Mouse (Mus musculus): ENCODE results near the gene Sim2. TPM values are rescaled to one million over a fixed set of nuclear protein-coding genes. Genes with fewer than 3 reads are reported as not detected.

The Sim2 gene
- polyA plus RNA-seq, 1 experiment from 2014 or later, result 2.5 TPM

DNA sequence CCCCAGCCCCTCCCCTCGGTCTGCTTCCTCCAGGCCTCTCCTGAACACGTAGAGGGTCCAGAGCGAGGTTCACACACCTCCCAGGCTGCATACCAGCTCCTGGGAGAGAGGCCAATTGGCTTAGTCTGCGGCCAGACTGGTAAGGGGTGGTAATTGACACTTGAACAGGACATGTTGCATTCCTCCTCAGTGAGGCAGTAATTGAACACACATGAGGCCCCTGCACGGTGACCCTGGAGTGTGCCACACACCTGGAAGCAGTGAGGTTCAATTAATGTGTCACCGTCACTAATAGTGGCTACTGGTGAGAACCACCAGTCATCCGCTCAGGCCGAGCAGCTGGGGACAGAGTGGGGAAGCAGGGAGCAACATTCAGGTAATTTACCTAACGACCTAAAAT, 24.9 kb upstream of the Sim2 start:
- Histone ChIP-seq H3K36me3 (no peaks in the 10 kb centered on the region), H3K27me3 (no peaks in the 10 kb centered on the region), H3K9me3 (replicated peaks) (no peaks in the 10 kb centered on the region), H3K4me2 (no peak overlapping the region), H3K4me1 (peaks cover 12% of the 10 kb centered on the region), H3K4me3 (replicated peaks) (no peak overlapping the region), H3K9ac (no peak overlapping the region), H3K27ac (peak overlapping the region; percentile 33; the same call in 1 of the 2 replicates)
- ATAC-seq (replicated peaks; ENCODE audit: low FRiP score), result no peak
- 38% methylated on average over 9 of the region's 9 CpGs for WGBS

DNA sequence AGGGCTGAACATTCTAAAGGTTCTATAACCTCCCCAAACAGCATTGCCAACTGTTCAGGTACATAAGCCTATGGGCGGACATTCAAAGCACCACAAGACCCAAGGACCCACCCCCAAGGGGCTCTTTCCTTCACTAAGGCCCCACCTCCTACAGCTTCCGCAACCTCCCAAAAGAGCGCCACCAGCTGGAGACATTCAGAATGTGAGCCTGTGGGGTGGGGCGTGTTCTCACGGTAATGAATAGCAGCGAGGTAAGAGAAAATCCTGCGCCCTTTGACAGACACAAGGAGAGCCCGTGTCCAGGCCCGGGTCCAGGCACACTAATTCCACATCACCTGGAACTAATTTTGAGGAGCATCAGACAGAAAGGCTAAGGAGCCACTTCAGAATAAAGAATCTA, 20.5 kb upstream of the Sim2 start:
- Histone ChIP-seq H3K4me3 (replicated peaks) (no peak overlapping the region), H3K4me2 (no peak overlapping the region), H3K36me3 (no peaks in the 10 kb centered on the region), H3K4me1 (peaks cover 12% of the 10 kb centered on the region), H3K9me3 (replicated peaks) (no peaks in the 10 kb centered on the region; the same call in 1 of the 2 replicates), H3K9ac (no peak overlapping the region), H3K27ac (no peak overlapping the region), H3K27me3 (no peaks in the 10 kb centered on the region)
- 84% methylated on average over 9 of the region's 9 CpGs for WGBS
- no peak for ATAC-seq (replicated peaks; ENCODE audit: low FRiP score)

DNA sequence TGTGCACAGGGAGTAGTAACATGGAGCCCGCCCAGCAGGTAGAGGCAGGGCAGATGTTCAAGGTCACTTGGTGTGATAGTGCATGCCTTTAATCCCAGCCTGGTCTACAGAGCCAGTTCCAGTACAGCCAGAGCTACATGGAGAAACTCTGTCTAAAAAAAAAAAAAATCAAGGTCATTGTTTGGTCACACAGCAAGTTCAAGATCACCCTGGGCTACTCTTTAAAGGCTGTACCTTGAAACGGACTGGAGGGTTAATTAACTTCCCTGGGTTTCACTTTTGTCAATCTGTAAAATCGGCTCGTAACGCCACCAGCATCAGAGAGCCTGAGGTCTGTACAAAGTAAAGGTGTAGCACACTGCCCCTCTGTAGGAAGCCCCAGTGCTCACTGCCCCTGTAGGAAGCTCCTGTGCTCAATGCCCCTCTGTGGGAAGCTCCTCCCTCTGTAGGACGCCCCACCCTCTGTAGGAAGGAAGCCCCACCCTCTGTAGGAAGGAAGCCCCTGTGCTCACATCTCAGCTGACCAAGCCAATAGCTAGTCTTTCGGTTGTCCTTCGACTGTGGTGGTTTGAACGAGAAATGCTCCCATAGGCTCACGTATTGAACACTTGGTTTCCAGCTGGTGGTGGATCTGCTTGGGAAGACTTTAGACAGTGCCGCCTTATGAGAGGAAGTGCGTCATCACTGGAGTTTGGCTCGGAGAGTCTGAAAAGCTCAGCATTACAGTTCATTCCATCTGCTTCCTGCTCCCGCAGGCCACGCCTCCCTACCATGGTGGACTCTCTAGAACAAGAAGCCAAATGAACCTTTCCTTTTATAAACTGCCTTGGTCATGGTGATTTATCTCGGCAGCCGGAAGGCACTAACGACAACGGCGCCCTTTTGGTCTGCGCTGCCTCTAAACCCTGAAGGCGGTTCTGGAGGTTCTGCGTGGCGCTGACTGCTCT, 18.7 kb upstream of the Sim2 start:
- no peaks in the 10 kb centered on the region for H3K27me3 ChIP-seq
- 64% methylated on average over 24 of the region's 24 CpGs for WGBS
- 0 out of 2 replicates have a peak, but pooled peaks cover 3% of the 10 kb centered on the region for H3K4me1 ChIP-seq
- ATAC-seq (replicated peaks; ENCODE audit: low FRiP score), result 0 out of 2 replicates have a peak, but pooled peaks have one; percentile 62
- H3K4me2 ChIP-seq, result peak overlapping the region; percentile 44
- no peak overlapping the region for H3K9ac ChIP-seq
- H3K9me3 ChIP-seq (replicated peaks), result no peaks in the 10 kb centered on the region; the same call in 1 of the 2 replicates
- 0 out of 2 replicates have a peak overlapping the region, but pooled peaks have one; percentile 28 for H3K27ac ChIP-seq
- H3K4me3 ChIP-seq (replicated peaks), result peak overlapping the region; percentile 12
- H3K36me3 ChIP-seq, result no peaks in the 10 kb centered on the region

DNA sequence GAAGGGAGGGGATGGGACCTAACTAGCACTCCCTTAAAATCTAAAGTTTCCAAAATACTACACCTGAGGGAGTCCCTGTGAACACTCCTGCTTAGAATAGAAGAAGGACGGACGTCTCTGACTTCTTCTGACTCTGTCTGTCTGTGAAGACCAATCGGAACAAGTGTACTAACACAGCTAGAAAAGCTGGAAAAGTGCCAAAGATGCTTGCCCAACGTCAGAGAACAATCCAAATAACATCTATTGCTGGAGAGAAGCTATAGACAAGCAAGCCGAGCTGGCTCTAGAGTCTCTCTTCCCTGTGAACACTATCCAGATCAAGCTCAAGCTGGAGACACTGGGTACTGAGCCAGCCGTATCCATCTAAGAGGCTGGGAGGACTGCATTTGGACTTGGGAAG, 18.0 kb upstream of the Sim2 start:
- Histone ChIP-seq H3K4me1 (0 out of 2 replicates have a peak, but pooled peaks cover 3% of the 10 kb centered on the region), H3K27me3 (no peaks in the 10 kb centered on the region), H3K4me2 (peak overlapping the region; percentile 44; the same call in 1 of the 2 replicates), H3K9ac (no peak overlapping the region), H3K36me3 (no peaks in the 10 kb centered on the region), H3K9me3 (replicated peaks) (no peaks in the 10 kb centered on the region; the same call in 1 of the 2 replicates), H3K4me3 (replicated peaks) (no peak overlapping the region), H3K27ac (0 out of 2 replicates have a peak overlapping the region, but pooled peaks have one; percentile 28)
- ATAC-seq (replicated peaks; ENCODE audit: low FRiP score), result no peak
- 69% methylated on average over 6 of the region's 6 CpGs for WGBS

DNA sequence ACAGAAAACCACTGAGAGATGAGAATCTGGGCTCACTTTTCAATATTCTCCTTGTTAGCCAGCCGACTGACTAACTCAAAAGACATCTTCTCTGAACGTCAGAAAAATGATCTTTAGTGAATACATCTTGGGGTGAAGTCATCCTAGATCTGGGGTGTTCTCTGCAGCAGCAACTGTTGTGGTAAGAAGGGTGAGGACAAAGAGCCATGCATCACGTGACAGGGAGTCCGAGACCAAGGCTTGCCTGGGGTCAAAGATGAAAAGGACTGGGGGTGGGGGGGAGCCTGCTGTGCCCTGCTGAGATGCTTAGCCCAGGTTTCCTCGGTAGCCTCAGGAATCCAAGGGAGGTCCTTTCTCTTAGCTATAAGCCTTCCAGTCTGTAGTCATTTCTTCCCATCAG, 17.5 kb upstream of the Sim2 start:
- no peak overlapping the region for H3K4me3 ChIP-seq (replicated peaks)
- no peak for ATAC-seq (replicated peaks; ENCODE audit: low FRiP score)
- 0 out of 2 replicates have a peak, but pooled peaks cover 3% of the 10 kb centered on the region for H3K4me1 ChIP-seq
- no peak overlapping the region for H3K4me2 ChIP-seq
- H3K9me3 ChIP-seq (replicated peaks), result no peaks in the 10 kb centered on the region; the same call in 1 of the 2 replicates
- H3K36me3 ChIP-seq, result no peaks in the 10 kb centered on the region
- no peak overlapping the region for H3K27ac ChIP-seq
- no peaks in the 10 kb centered on the region for H3K27me3 ChIP-seq
- no peak overlapping the region for H3K9ac ChIP-seq
- WGBS, result 64% methylated on average over 5 of the region's 5 CpGs

DNA sequence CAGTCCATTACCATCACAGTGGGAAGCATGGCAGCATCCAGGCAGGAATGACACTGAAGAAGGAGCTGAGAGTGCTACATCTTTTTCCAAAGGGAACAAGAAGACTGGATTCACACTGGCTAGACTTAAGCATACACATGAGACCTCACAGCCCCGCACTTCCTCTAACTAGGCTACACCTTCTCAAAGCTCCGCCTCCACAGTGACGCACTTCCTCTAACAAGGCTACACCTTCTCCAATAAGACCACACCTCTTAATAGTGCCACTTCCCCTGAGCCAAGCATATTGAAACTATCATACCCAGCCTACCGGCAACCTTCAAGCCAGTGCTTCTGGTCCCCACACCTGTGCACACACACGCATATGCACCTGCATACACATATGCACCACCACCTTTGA, 15.7 kb upstream of the Sim2 start:
- H3K4me1 ChIP-seq, result 0 out of 2 replicates have a peak, but pooled peaks cover 3% of the 10 kb centered on the region
- WGBS, result 94% methylated on average over 5 of the region's 5 CpGs
- no peaks in the 10 kb centered on the region; the same call in 1 of the 2 replicates for H3K9me3 ChIP-seq (replicated peaks)
- H3K27me3 ChIP-seq, result peaks cover 9% of the 10 kb centered on the region
- H3K36me3 ChIP-seq, result no peaks in the 10 kb centered on the region
- H3K4me3 ChIP-seq (replicated peaks), result no peak overlapping the region
- H3K27ac ChIP-seq, result no peak overlapping the region
- ATAC-seq (replicated peaks; ENCODE audit: low FRiP score), result no peak
- no peak overlapping the region for H3K4me2 ChIP-seq
- H3K9ac ChIP-seq, result no peak overlapping the region

DNA sequence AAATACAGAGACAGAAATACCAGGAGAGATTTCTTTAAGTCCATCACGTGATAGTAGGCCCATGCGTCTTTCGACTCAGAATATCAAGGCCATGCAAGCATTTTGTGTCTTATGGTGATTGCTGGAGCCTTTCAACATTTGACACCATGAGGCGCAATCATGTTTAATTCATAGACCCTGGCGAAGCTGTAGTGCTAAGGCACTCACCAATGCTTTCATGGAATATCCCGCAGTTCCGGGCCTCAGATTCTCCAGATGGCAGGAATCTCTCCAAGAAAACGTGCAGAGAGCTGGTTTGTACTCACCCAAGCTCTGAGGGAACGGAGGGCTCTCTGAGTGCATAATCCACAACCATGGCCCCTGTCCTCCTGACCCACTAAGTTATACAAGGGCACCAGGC, 13.8 kb upstream of the Sim2 start:
- 82% methylated on average over 9 of the region's 9 CpGs for WGBS
- Histone ChIP-seq H3K36me3 (no peaks in the 10 kb centered on the region), H3K27me3 (peaks cover 23% of the 10 kb centered on the region), H3K27ac (no peak overlapping the region), H3K9ac (no peak overlapping the region), H3K4me2 (no peak overlapping the region), H3K4me1 (0 out of 2 replicates have a peak, but pooled peaks cover 3% of the 10 kb centered on the region), H3K9me3 (replicated peaks) (no peaks in the 10 kb centered on the region; the same call in 1 of the 2 replicates), H3K4me3 (replicated peaks) (no peak overlapping the region)
- no peak for ATAC-seq (replicated peaks; ENCODE audit: low FRiP score)

DNA sequence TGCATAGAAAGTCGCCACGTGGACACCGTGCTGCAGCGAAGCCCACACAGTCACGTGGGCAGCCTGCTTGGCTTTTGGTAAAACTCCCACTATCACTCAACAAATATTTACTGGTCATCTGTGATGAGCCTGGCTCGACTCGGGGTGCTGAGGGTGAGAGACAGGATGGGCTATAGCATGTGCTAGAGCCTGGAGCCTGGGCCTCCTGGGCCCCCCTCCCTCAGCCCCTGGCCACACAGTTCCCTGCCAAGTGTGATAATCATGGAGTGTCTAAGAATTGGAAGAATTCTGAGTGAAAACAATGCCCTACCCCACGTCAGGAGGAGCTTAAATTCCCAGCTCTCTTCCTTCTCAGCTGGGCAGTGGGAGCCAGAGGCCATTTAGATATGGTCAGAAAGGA, 13.3 kb upstream of the Sim2 start:
- ATAC-seq (replicated peaks; ENCODE audit: low FRiP score), result no peak
- Histone ChIP-seq H3K4me2 (no peak overlapping the region), H3K36me3 (no peaks in the 10 kb centered on the region), H3K4me3 (replicated peaks) (no peak overlapping the region), H3K27me3 (peaks cover 28% of the 10 kb centered on the region), H3K27ac (no peak overlapping the region), H3K9me3 (replicated peaks) (no peaks in the 10 kb centered on the region; the same call in 1 of the 2 replicates), H3K4me1 (0 out of 2 replicates have a peak, but pooled peaks cover 2% of the 10 kb centered on the region), H3K9ac (no peak overlapping the region)
- 71% methylated on average over 8 of the region's 8 CpGs for WGBS

DNA sequence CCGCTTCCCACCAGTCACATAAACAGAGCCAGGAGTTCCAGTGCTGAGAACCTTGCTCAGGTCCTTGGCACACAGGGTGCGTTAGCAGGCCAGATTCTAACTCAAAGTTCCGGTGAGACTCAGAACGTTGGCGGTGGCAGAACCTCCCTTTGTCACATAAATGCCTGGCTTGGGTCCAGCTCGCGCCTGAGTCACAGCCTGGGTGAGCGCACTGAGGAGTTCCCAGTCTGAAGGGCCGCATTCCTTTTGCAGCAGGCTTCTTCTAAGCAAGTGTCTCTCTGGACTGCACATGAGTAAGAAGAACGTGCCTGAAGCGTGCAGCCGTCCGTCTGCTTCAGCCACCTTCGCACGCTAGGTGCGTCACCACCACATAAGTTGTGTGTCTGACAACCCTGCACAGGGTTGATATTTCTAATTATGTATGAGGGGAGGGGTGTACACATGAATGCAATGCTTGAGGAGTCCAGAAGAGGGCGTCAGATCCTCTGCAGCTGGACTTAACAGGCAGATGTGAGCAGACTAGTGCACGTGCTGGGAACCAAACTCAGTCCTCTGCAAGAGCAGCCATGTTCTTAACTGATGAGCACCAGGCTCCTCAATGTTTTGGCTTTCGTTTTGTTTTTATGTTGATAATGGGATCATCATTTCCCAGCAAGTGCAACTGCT, 9.2 kb upstream of the Sim2 start:
- H3K9me3 ChIP-seq (replicated peaks), result no peaks in the 10 kb centered on the region
- 44% methylated on average over 19 of the region's 19 CpGs for WGBS
- H3K4me1 ChIP-seq, result peaks cover 12% of the 10 kb centered on the region
- no peak overlapping the region for H3K4me2 ChIP-seq
- H3K4me3 ChIP-seq (replicated peaks), result no peak overlapping the region
- H3K9ac ChIP-seq, result no peak overlapping the region
- no peaks in the 10 kb centered on the region for H3K36me3 ChIP-seq
- no peak overlapping the region for H3K27ac ChIP-seq
- H3K27me3 ChIP-seq, result peaks cover 69% of the 10 kb centered on the region
- ATAC-seq (replicated peaks; ENCODE audit: low FRiP score), result no peak

DNA sequence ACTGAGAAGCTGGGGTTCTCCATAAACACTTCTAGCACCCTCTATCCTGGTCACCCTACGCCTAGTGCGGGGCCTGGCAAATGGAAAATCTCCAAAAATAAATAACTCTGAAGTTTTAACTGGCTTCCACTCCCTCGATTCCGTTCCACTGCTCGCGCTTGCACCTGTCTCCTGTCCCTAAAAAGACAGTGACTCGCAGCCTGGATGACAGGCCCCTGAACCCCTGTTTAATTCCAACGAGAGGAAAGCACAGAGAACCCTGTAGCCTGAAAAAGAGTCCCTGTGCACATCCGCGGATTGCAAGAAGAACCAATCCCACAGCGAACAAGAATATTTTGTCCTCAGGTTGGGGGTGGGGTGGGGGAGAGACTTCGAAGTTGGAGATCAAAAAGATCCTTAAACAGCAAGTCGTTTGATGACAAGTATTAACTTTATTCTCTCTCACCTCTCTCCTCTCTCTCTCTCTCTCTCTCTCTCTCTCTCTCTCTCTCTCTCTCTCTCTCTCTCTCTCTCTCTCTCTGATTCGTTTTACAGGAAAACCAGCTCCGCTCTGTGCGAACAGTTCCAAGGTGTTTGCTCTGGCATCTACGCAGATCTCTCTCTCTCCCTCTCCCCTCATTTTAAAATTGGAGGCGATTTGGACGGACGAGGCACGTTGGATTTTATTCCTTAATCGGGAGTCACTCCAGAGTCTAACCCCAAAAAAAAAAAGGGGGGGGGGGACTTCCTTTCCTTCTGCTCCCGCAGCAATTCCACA, 6.2 kb upstream of the Sim2 start:
- Histone ChIP-seq H3K4me1 (peaks cover 16% of the 10 kb centered on the region), H3K27ac (no peak overlapping the region), H3K9ac (no peak overlapping the region), H3K4me3 (replicated peaks) (no peak overlapping the region), H3K27me3 (peaks cover 95% of the 10 kb centered on the region), H3K4me2 (peak overlapping the region; percentile 32; the same call in 1 of the 2 replicates), H3K9me3 (replicated peaks) (no peaks in the 10 kb centered on the region), H3K36me3 (no peaks in the 10 kb centered on the region)
- 1% methylated on average over 23 of the region's 23 CpGs for WGBS
- ATAC-seq (replicated peaks; ENCODE audit: low FRiP score), result no peak

DNA sequence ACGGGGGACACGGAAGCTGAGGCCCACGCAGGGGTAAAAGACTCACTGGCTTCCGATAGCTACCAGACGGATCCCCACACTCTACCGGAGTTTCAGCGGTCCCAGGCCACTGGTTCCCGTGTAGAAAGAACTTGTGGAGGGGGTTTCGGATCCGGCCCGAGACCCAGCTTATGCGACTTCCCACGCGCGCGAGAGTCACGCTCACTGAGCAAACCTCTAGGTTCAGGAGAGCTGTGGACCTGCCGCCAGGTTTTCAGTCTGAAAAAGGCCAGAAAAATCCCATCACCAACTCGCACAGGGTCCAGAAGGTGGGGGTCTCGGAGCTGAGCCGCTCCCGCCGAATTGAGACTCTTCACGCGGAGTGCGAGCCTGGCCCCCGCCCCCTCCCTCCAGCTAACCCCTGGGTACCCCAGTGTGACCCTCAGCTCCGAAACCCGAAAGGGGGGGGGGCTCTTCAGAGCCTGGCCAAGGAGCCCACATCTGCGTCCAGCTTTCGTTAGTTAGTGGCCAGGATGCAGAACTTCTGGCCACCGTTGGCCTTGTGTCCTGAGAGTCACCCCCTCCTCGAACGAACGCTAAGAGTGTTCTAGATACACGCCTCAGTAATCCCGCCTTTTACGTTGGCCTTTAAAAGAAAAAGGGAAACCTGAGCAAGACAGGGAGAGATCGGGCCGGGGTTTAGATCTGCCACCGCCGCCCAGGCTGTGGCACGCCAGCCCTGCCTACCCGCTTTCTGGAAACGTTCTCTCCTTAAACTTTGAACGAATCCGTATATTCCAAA, 5.5 kb upstream of the Sim2 start:
- 2% methylated on average over 47 of the region's 47 CpGs for WGBS
- H3K27me3 ChIP-seq, result peaks cover 95% of the 10 kb centered on the region
- H3K27ac ChIP-seq, result no peak overlapping the region
- no peaks in the 10 kb centered on the region for H3K36me3 ChIP-seq
- no peaks in the 10 kb centered on the region for H3K9me3 ChIP-seq (replicated peaks)
- H3K4me3 ChIP-seq (replicated peaks), result peak overlapping the region; percentile 5; the same call in 1 of the 2 replicates
- H3K4me2 ChIP-seq, result peak overlapping the region; percentile 32
- H3K4me1 ChIP-seq, result peaks cover 24% of the 10 kb centered on the region
- H3K9ac ChIP-seq, result no peak overlapping the region
- no peak for ATAC-seq (replicated peaks; ENCODE audit: low FRiP score)
